In the genomic region with DNA sequence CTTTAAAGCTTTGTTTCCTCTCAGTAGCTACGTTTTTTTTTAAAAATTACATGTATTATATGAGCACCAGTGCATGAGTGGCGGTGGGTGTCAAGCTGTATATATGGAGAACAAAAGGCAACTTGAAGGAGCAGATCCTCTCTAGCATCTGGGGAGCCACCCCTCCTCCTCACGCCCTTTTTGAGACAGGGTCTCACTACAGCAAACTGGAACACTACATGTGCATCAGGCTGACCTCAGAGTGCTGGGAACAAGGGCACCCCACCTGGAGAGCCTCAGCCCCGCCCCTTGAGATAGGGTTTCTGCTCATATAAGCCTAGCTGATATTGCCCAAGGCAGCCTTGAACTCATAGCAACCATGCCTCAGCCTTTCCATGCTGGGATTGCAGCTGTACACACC, we compare ENCODE assay signal across 8 mouse cellular contexts. TPM values are rescaled to one million over a fixed set of nuclear protein-coding genes. Genes with fewer than 3 reads are reported as not detected.
A peak's percentile ranks its signal among the peaks of the same experiment; 100 is the strongest.
DNase-seq lines count a peak whose midpoint lies in the region; ATAC-seq and TF ChIP-seq lines count a peak whose summit lies in the region.

No protein-coding gene starts in this region.

- 46% methylated on average over 4 of the region's 4 CpGs for WGBS in heart, embryonic 14.5 days
- WGBS in hindbrain, embryonic 10.5 days, result 40% methylated on average over 4 of the region's 4 CpGs
- WGBS in liver, embryonic 16.5 days (ENCODE audit: insufficient replicate concordance), result 44% methylated on average over 4 of the region's 4 CpGs
- 51% methylated on average over 4 of the region's 4 CpGs for WGBS in lung, adult 2 months

- peaks cover 48% of the 10 kb centered on the region for H3K36me3 ChIP-seq in heart, embryonic 14.5 days (ENCODE audit: control insufficient read depth, insufficient read depth, low read length)
- H3K36me3 ChIP-seq in hindbrain, embryonic 10.5 days, result peaks cover 58% of the 10 kb centered on the region
- H3K36me3 ChIP-seq in liver, embryonic 16.5 days (ENCODE audit: control insufficient read depth, insufficient read depth), result peaks cover 33% of the 10 kb centered on the region

- no peak for TF ChIP-seq POLR2A in bone marrow macrophage, adult 2 months (IDR thresholded peaks at IDR 0.05; ENCODE audit: borderline replicate concordance, low read depth, low read length)
- TF ChIP-seq POLR2A in lung, adult 2 months (IDR thresholded peaks at IDR 0.05; ENCODE audit: borderline replicate concordance, extremely low read depth, low read depth, low read length), result no peak

- H3K9me3 ChIP-seq in heart, embryonic 14.5 days (ENCODE audit: control insufficient read depth, low read length), result no peaks in the 10 kb centered on the region
- no peaks in the 10 kb centered on the region for H3K9me3 ChIP-seq in hindbrain, embryonic 10.5 days
- H3K9me3 ChIP-seq in liver, embryonic 16.5 days (replicated peaks; ENCODE audit: control insufficient read depth, low read length), result no peaks in the 10 kb centered on the region

- peaks cover 19 to 24% of the 10 kb centered on the region in 2 experiments; a peak in 3 of 4 replicates for H3K4me1 ChIP-seq in heart, embryonic 14.5 days (ENCODE audit: control insufficient read depth in 2 of 2, insufficient read depth in 2 of 2, low read length in 2 of 2)
- peaks cover 21% of the 10 kb centered on the region for H3K4me1 ChIP-seq in bone marrow macrophage, adult 2 months (ENCODE audit: control insufficient read depth, insufficient read depth, low read length)
- peaks cover 45% of the 10 kb centered on the region for H3K4me1 ChIP-seq in hindbrain, embryonic 10.5 days (replicated peaks)
- peaks cover 30% of the 10 kb centered on the region for H3K4me1 ChIP-seq in liver, embryonic 16.5 days (ENCODE audit: control insufficient read depth, low read depth, low read length)
- H3K4me1 ChIP-seq in lung, adult 2 months (ENCODE audit: control insufficient read depth, insufficient read depth, low read length), result peaks cover 30% of the 10 kb centered on the region

- H3K9ac ChIP-seq in heart, embryonic 14.5 days (ENCODE audit: low read length), result peak overlapping the region; percentile 78
- H3K9ac ChIP-seq in liver, embryonic 16.5 days (ENCODE audit: low read depth, low read length), result no peak overlapping the region

- DNase-seq in heart, postnatal 36 days, result no peak
- DNase-seq in hindbrain, embryonic 10.5 days (ENCODE audit: low spot score), result no peak
- no peak for DNase-seq in adipocyte (ENCODE audit: low spot score)
- no peak for DNase-seq in lung, adult 2 months
- DNase-seq in thymus, postnatal 4 days, result no peak

- H3K27me3 ChIP-seq in heart, embryonic 14.5 days (ENCODE audit: control insufficient read depth, insufficient read depth, low read length), result no peaks in the 10 kb centered on the region
- no peaks in the 10 kb centered on the region for H3K27me3 ChIP-seq in hindbrain, embryonic 10.5 days (ENCODE audit: insufficient read depth, poor library complexity, severe bottlenecking)
- H3K27me3 ChIP-seq in liver, embryonic 16.5 days (ENCODE audit: control insufficient read depth, insufficient read depth, low read depth, low read length), result no peaks in the 10 kb centered on the region

- no peak for ATAC-seq in heart, embryonic 14.5 days (ENCODE audit: insufficient number of reproducible peaks, insufficient read depth, low FRiP score, low read depth)
- ATAC-seq in liver, embryonic 16.5 days (ENCODE audit: low read depth), result no peak

- TF ChIP-seq CTCF in bone marrow macrophage, adult 2 months (IDR thresholded peaks at IDR 0.05; ENCODE audit: low read depth, low read length), result no peak
- TF ChIP-seq CTCF in lung, adult 2 months (IDR thresholded peaks at IDR 0.05; ENCODE audit: insufficient read depth, low read length), result no peak

- peak overlapping the region; percentile 81 for H3K4me2 ChIP-seq in heart, embryonic 14.5 days (ENCODE audit: low read length)
- H3K4me2 ChIP-seq in liver, embryonic 16.5 days (ENCODE audit: low read depth, low read length), result peak overlapping the region; percentile 69; the same call in 1 of the 2 replicates

- intact Hi-C loops in heart, postnatal 36 days (cut with DNase I), result no loop called here

- no peak overlapping the region for H3K4me3 ChIP-seq in heart, embryonic 14.5 days (ENCODE audit: control insufficient read depth in 1 of 2, insufficient read depth in 1 of 2, low read depth in 1 of 2, low read length in 2 of 2)
- H3K4me3 ChIP-seq in bone marrow macrophage, adult 2 months (ENCODE audit: insufficient read depth, low read length), result no peak overlapping the region
- 0 out of 2 replicates have a peak overlapping the region, but pooled peaks have one; percentile 77 for H3K4me3 ChIP-seq in hindbrain, embryonic 10.5 days
- no peak overlapping the region for H3K4me3 ChIP-seq in liver, embryonic 16.5 days (ENCODE audit: low read depth, low read length)
- no peak overlapping the region for H3K4me3 ChIP-seq in lung, adult 2 months (replicated peaks; ENCODE audit: extremely low read depth, low read depth, low read length)

- no peak overlapping the region; a peak in 1 of 4 replicates for H3K27ac ChIP-seq in heart, embryonic 14.5 days (replicated peaks in 1 of 2; ENCODE audit: control insufficient read depth in 1 of 2, insufficient read depth in 1 of 2, low read depth in 2 of 2, low read length in 2 of 2)
- H3K27ac ChIP-seq in bone marrow macrophage, adult 2 months (ENCODE audit: insufficient read depth, low read depth, low read length), result peak overlapping the region; percentile 82
- H3K27ac ChIP-seq in hindbrain, embryonic 10.5 days, result 0 out of 2 replicates have a peak overlapping the region, but pooled peaks have one; percentile 90
- H3K27ac ChIP-seq in liver, embryonic 16.5 days (ENCODE audit: low read length), result peak overlapping the region; percentile 75

RNA-seq across cellular contexts. Expression of a gene that starts 1.7 kb away (rescaled TPM):
- polyA plus RNA-seq in heart, embryonic 14.5 days (2014; fragmentation: Nextera tagmentation; extraction: Ambion mirVana), result 49.8 and 53.3 TPM in 2 replicates
- total RNA-seq in heart, postnatal 36 days (2021), result 10 to 100 TPM; 21.1 to 26.9 TPM
- 39.0 and 42.3 TPM in 2 replicates for polyA plus RNA-seq in bone marrow macrophage, adult 2 months (2012; ENCODE audit: insufficient read depth, insufficient read length, missing spikeins)
- 53.2 and 75.0 TPM in 2 replicates for polyA plus RNA-seq in hindbrain, embryonic 10.5 days (2016; fragmentation: Nextera tagmentation; extraction: Ambion mirVana)
- 11.2 and 12.7 TPM in 2 replicates for polyA plus RNA-seq in liver, embryonic 16.5 days (2015; fragmentation: Nextera tagmentation; extraction: Ambion mirVana)
- 20.6 and 34.1 TPM in 2 replicates for polyA plus RNA-seq in lung, adult 2 months (2012; rRNA removed)

RNA-seq across cellular contexts. Expression of a gene that starts 6.6 kb away (rescaled TPM):
- 24.1 and 25.1 TPM in 2 replicates for polyA plus RNA-seq in heart, embryonic 14.5 days (2014; fragmentation: Nextera tagmentation; extraction: Ambion mirVana)
- total RNA-seq in heart, postnatal 36 days (2021), result 10 to 100 TPM; 14.4 to 18.7 TPM
- polyA plus RNA-seq in bone marrow macrophage, adult 2 months (2012; ENCODE audit: insufficient read depth, insufficient read length, missing spikeins), result 13.6 and 14.0 TPM in 2 replicates
- 27.7 and 29.1 TPM in 2 replicates for polyA plus RNA-seq in hindbrain, embryonic 10.5 days (2016; fragmentation: Nextera tagmentation; extraction: Ambion mirVana)
- polyA plus RNA-seq in liver, embryonic 16.5 days (2015; fragmentation: Nextera tagmentation; extraction: Ambion mirVana), result 7.5 and 8.0 TPM in 2 replicates
- polyA plus RNA-seq in lung, adult 2 months (2012; rRNA removed), result 31.1 and 36.5 TPM in 2 replicates

RNA-seq across cellular contexts. Expression of a gene that starts 11.4 kb away (rescaled TPM):
- polyA plus RNA-seq in heart, embryonic 14.5 days (2014; fragmentation: Nextera tagmentation; extraction: Ambion mirVana), result 1.1 and 2.6 TPM in 2 replicates
- under 1 TPM; 0.44 to 0.95 TPM for total RNA-seq in heart, postnatal 36 days (2021)
- 1.8 and 2.3 TPM in 2 replicates for polyA plus RNA-seq in bone marrow macrophage, adult 2 months (2012; ENCODE audit: insufficient read depth, insufficient read length, missing spikeins)
- 0.90 and 1.3 TPM in 2 replicates for polyA plus RNA-seq in hindbrain, embryonic 10.5 days (2016; fragmentation: Nextera tagmentation; extraction: Ambion mirVana)
- 0.46 and 0.91 TPM in 2 replicates for polyA plus RNA-seq in liver, embryonic 16.5 days (2015; fragmentation: Nextera tagmentation; extraction: Ambion mirVana)
- polyA plus RNA-seq in lung, adult 2 months (2012; rRNA removed), result 16.0 and 17.8 TPM in 2 replicates

RNA-seq across cellular contexts. Expression of a gene that starts 15.4 kb away (rescaled TPM):
- 51.5 and 56.4 TPM in 2 replicates for polyA plus RNA-seq in heart, embryonic 14.5 days (2014; fragmentation: Nextera tagmentation; extraction: Ambion mirVana)
- 10 to 100 TPM; 23.9 to 32.0 TPM for total RNA-seq in heart, postnatal 36 days (2021)
- polyA plus RNA-seq in bone marrow macrophage, adult 2 months (2012; ENCODE audit: insufficient read depth, insufficient read length, missing spikeins), result 39.8 and 45.7 TPM in 2 replicates
- polyA plus RNA-seq in hindbrain, embryonic 10.5 days (2016; fragmentation: Nextera tagmentation; extraction: Ambion mirVana), result 90.1 and 108 TPM in 2 replicates
- polyA plus RNA-seq in liver, embryonic 16.5 days (2015; fragmentation: Nextera tagmentation; extraction: Ambion mirVana), result 22.1 and 24.2 TPM in 2 replicates
- polyA plus RNA-seq in lung, adult 2 months (2012; rRNA removed), result 30.0 and 36.7 TPM in 2 replicates

RNA-seq across cellular contexts. Expression of a gene that starts 25.0 kb away (rescaled TPM):
- polyA plus RNA-seq in heart, embryonic 14.5 days (2014; fragmentation: Nextera tagmentation; extraction: Ambion mirVana), result 158 and 179 TPM in 2 replicates
- 10 to 100 TPM; 42.7 to 43.6 TPM for total RNA-seq in heart, postnatal 36 days (2021)
- 137 and 140 TPM in 2 replicates for polyA plus RNA-seq in bone marrow macrophage, adult 2 months (2012; ENCODE audit: insufficient read depth, insufficient read length, missing spikeins)
- 226 and 229 TPM in 2 replicates for polyA plus RNA-seq in hindbrain, embryonic 10.5 days (2016; fragmentation: Nextera tagmentation; extraction: Ambion mirVana)
- polyA plus RNA-seq in liver, embryonic 16.5 days (2015; fragmentation: Nextera tagmentation; extraction: Ambion mirVana), result 104 and 106 TPM in 2 replicates
- polyA plus RNA-seq in lung, adult 2 months (2012; rRNA removed), result 136 and 158 TPM in 2 replicates

Comparison
In these comparisons a context has a peak if more than half of its experiments do, and no peak if none do; other contexts are left out.
1. H3K27ac ChIP-seq: peak in bone marrow macrophage, adult 2 months (single experiment), hindbrain, embryonic 10.5 days (single experiment) and liver, embryonic 16.5 days (single experiment); none in heart, embryonic 14.5 days (0 of 2).